Mouse (Mus musculus): Measurements from ENCODE around the gene Gspt1. TPM values are rescaled to one million over a fixed set of nuclear protein-coding genes. Genes with fewer than 3 reads are reported as not detected.
A peak's percentile ranks its signal among the peaks of the same experiment; 100 is the strongest.

Gene Gspt1
- polyA plus RNA-seq, 1 experiment from 2014 or later: 139 TPM

GRCm38 (mm10) chr16:11254723-11255164, 619 bp upstream of the Gspt1 start:
- Histone ChIP-seq H3K79me2 (ENCODE audit: inconsistent target) (peaks cover 35% of the 10 kb centered on the region), H3K36me3 (ENCODE audit: inconsistent target) (no peaks in the 10 kb centered on the region), H3K4me3 (ENCODE audit: inconsistent target) (peak overlapping the region; percentile 68), H3K27ac (peak overlapping the region; percentile 74)
- WGBS (ENCODE audit: missing documents): 11% methylated on average over 10 of the region's 10 CpGs

GRCm38 (mm10) chr16:11253065-11253831, 877 bp downstream of the Gspt1 start:
- H3K27ac ChIP-seq: peak overlapping the region; percentile 36
- 0% methylated on average over 58 of the region's 58 CpGs for WGBS (ENCODE audit: missing documents)
- no peaks in the 10 kb centered on the region for H3K36me3 ChIP-seq (ENCODE audit: inconsistent target)
- H3K4me3 ChIP-seq (ENCODE audit: inconsistent target): peak overlapping the region; percentile 68
- H3K79me2 ChIP-seq (ENCODE audit: inconsistent target): peaks cover 47% of the 10 kb centered on the region

GRCm38 (mm10) chr16:11247791-11248190, 6.3 kb downstream of the Gspt1 start:
- Histone ChIP-seq H3K36me3 (ENCODE audit: inconsistent target) (no peaks in the 10 kb centered on the region), H3K4me3 (ENCODE audit: inconsistent target) (no peak overlapping the region), H3K27ac (no peak overlapping the region), H3K79me2 (ENCODE audit: inconsistent target) (peaks cover 97% of the 10 kb centered on the region)
- WGBS (ENCODE audit: missing documents): 92% methylated on average over 2 of the region's 2 CpGs

- Histone ChIP-seq H3K79me2 (ENCODE audit: inconsistent target) (peaks cover 97% of the 10 kb centered on the region), H3K27ac (no peak overlapping the region), H3K4me3 (ENCODE audit: inconsistent target) (no peak overlapping the region), H3K36me3 (ENCODE audit: inconsistent target) (no peaks in the 10 kb centered on the region)
- 83% methylated on average over 9 of the region's 9 CpGs for WGBS (ENCODE audit: missing documents)
Observed at GRCm38 (mm10) chr16:11245767-11246166, 8.4 kb downstream of the Gspt1 start.

- no peak overlapping the region for H3K27ac ChIP-seq
- WGBS (ENCODE audit: missing documents): 63% methylated on average over 1 of the region's 1 CpGs
- H3K4me3 ChIP-seq (ENCODE audit: inconsistent target): no peak overlapping the region
- peaks cover 97% of the 10 kb centered on the region for H3K79me2 ChIP-seq (ENCODE audit: inconsistent target)
- peaks cover 6% of the 10 kb centered on the region; the same call in 1 of the 2 replicates for H3K36me3 ChIP-seq (ENCODE audit: inconsistent target)
Observed at GRCm38 (mm10) chr16:11242401-11242800, 11.7 kb downstream of the Gspt1 start.

- 92% methylated on average over 3 of the region's 3 CpGs for WGBS (ENCODE audit: missing documents)
- no peak overlapping the region for H3K27ac ChIP-seq
- no peaks in the 10 kb centered on the region for H3K79me2 ChIP-seq (ENCODE audit: inconsistent target)
- no peak overlapping the region for H3K4me3 ChIP-seq (ENCODE audit: inconsistent target)
- peaks cover 37% of the 10 kb centered on the region for H3K36me3 ChIP-seq (ENCODE audit: inconsistent target)
Observed at GRCm38 (mm10) chr16:11217801-11218200, 36.3 kb downstream of the Gspt1 start.

- WGBS (ENCODE audit: missing documents): 2% methylated on average over 24 of the region's 24 CpGs
- H3K4me3 ChIP-seq (ENCODE audit: inconsistent target): peak overlapping the region; percentile 89
- peaks cover 22% of the 10 kb centered on the region for H3K36me3 ChIP-seq (ENCODE audit: inconsistent target)
- H3K27ac ChIP-seq: peak overlapping the region; percentile 44
- H3K79me2 ChIP-seq (ENCODE audit: inconsistent target): peaks cover 55% of the 10 kb centered on the region
Observed at GRCm38 (mm10) chr16:11203600-11204390, 50.3 kb downstream of the Gspt1 start.

- Histone ChIP-seq H3K79me2 (ENCODE audit: inconsistent target) (peaks cover 55% of the 10 kb centered on the region), H3K36me3 (ENCODE audit: inconsistent target) (peaks cover 31% of the 10 kb centered on the region), H3K4me3 (ENCODE audit: inconsistent target) (peak within 1 kb of the TSS; percentile 89), H3K27ac (peak within 1 kb of the TSS; percentile 44)
- WGBS (ENCODE audit: missing documents): under 1% methylated on average over 59 of the region's 68 CpGs
Observed at GRCm38 (mm10) chr16:11202571-11203554, 51.3 kb downstream of the Gspt1 start, which contains the start of gene Rsl1d1. TSS of gene Rsl1d1 (minus strand) at chr16:11203331.

GRCm38 (mm10) chr16:11201740-11202394, 52.3 kb downstream of the Gspt1 start:
- peak overlapping the region; percentile 89 for H3K4me3 ChIP-seq (ENCODE audit: inconsistent target)
- H3K79me2 ChIP-seq (ENCODE audit: inconsistent target): peaks cover 55% of the 10 kb centered on the region
- 78% methylated on average over 6 of the region's 6 CpGs for WGBS (ENCODE audit: missing documents)
- H3K27ac ChIP-seq: 0 out of 2 replicates have a peak overlapping the region, but pooled peaks have one; percentile 44
- peaks cover 40% of the 10 kb centered on the region for H3K36me3 ChIP-seq (ENCODE audit: inconsistent target)

GRCm38 (mm10) chr16:11200247-11200646, 53.9 kb downstream of the Gspt1 start:
- WGBS (ENCODE audit: missing documents): 93% methylated on average over 3 of the region's 3 CpGs
- H3K4me3 ChIP-seq (ENCODE audit: inconsistent target): no peak overlapping the region
- no peak overlapping the region for H3K27ac ChIP-seq
- peaks cover 56% of the 10 kb centered on the region for H3K36me3 ChIP-seq (ENCODE audit: inconsistent target)
- H3K79me2 ChIP-seq (ENCODE audit: inconsistent target): peaks cover 55% of the 10 kb centered on the region

- Histone ChIP-seq H3K79me2 (ENCODE audit: inconsistent target) (peaks cover 40% of the 10 kb centered on the region), H3K4me3 (ENCODE audit: inconsistent target) (no peak overlapping the region), H3K27ac (no peak overlapping the region), H3K36me3 (ENCODE audit: inconsistent target) (peaks cover 73% of the 10 kb centered on the region)
- 85% methylated on average over 2 of the region's 2 CpGs for WGBS (ENCODE audit: missing documents)
Observed at GRCm38 (mm10) chr16:11198467-11198866, 55.7 kb downstream of the Gspt1 start.

GRCm38 (mm10) chr16:11197052-11197451, 57.1 kb downstream of the Gspt1 start:
- peaks cover 30% of the 10 kb centered on the region for H3K79me2 ChIP-seq (ENCODE audit: inconsistent target)
- 97% methylated on average over 4 of the region's 4 CpGs for WGBS (ENCODE audit: missing documents)
- H3K4me3 ChIP-seq (ENCODE audit: inconsistent target): no peak overlapping the region
- no peak overlapping the region for H3K27ac ChIP-seq
- peaks cover 87% of the 10 kb centered on the region for H3K36me3 ChIP-seq (ENCODE audit: inconsistent target)

- H3K36me3 ChIP-seq (ENCODE audit: inconsistent target): peaks cover 61% of the 10 kb centered on the region
- no peak overlapping the region for H3K4me3 ChIP-seq (ENCODE audit: inconsistent target)
- no peaks in the 10 kb centered on the region for H3K79me2 ChIP-seq (ENCODE audit: inconsistent target)
- WGBS (ENCODE audit: missing documents): 100% methylated on average over 2 of the region's 2 CpGs
- H3K27ac ChIP-seq: no peak overlapping the region
Observed at GRCm38 (mm10) chr16:11193231-11193630, 60.9 kb downstream of the Gspt1 start.

Measured in macrophage (primary cell).